In the genomic region with DNA sequence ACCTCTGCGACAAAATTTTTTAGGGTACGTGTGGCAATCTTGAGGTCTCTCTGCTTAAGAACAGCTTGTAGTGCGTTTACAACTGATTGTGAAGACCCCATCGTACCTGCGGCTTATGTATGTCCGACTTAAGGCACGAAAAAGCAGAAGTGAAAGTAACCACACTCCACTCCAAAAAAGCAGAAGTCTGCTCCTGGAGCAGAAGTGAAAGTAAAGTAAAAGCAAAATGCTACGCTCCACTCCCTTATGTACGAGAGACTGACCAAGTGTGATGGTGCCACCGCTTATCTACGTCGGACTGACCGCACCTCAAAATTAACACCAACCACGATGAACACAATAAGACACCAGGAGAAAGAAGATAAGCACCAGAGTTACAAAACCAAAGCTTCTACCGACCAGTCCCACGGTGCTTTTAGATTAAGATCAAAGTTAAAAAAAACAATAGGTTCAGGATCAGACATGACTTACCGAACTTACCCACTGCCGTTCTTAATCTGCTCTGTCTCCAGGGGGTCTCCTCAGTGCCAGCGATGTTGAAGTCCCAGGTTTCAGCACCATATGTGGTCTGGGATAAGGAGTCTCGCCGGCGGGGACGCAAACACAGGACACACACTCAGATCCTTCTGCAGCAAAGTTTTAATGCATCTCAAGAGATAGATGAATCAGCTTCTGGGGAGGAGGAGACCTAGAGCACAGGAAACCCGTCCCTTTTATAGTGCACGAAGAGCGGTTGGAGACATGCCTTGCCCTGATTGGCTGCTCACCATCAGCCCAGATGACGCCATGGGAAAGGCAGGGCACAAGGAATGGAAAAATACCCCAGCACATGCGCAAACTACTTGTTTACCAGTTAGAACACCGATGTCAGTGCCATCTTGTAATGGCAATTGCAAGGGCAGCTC, we compare ENCODE assay signal across 16 mouse cellular contexts. TPM values are rescaled to one million over a fixed set of nuclear protein-coding genes. Genes with fewer than 3 reads are reported as not detected.
DNase-seq lines count a peak whose midpoint lies in the region; ATAC-seq lines count a peak whose summit lies in the region.
"Had no signal": no experiment of that assay in that cellular context is flagged by ENCODE, and none has a peak within 500 bp of the region (broad histone marks: within the 10 kb centered on the region; RNA-seq: fewer than 3 reads in every experiment).

No protein-coding gene starts in this region.

- ATAC-seq in megakaryocyte progenitor cell, adult 5-6 weeks (replicated peaks; ENCODE audit: poor library complexity): peak; percentile 100
- ATAC-seq: forebrain, embryonic 16.5 days had no signal

- peak; percentile 2 to 4 for DNase-seq in heart, adult 9 months (ENCODE audit: low spot score in 2 of 2)
- no peak for DNase-seq in heart, postnatal 4 days
- DNase-seq in 416B (ENCODE audit: low read depth): peak; percentile 93
- peak; percentile 60 for DNase-seq in T-cell, adult 2 months (ENCODE audit: low spot score)
- DNase-seq in cerebellum, adult 9-10 months: no peak
- no peak for DNase-seq in gastrocnemius, adult 8-10 months (ENCODE audit: low spot score in 2 of 2)
- DNase-seq in layer of hippocampus, adult 9-11 months: no peak
- DNase-seq: adrenal gland, adult 8-10 months; gastrocnemius, postnatal 25 days; lung, embryonic 14.5 days; midbrain, embryonic 14.5 days; right cerebral cortex, adult 18-20 months had no signal

RNA-seq across cellular contexts. Expression of gene Vmn2r97, which starts 54.5 kb away (rescaled TPM):
- total RNA-seq in heart, postnatal 4 days (2021): not detected
- not detected in 2 replicates for total RNA-seq in megakaryocyte progenitor cell, adult 5-6 weeks (2015)
- not detected in 2 replicates for total RNA-seq in megakaryocyte progenitor cell, adult 5-6 weeks (2017)
- total RNA-seq in gastrocnemius, adult 8-10 months (2022): not detected
- total RNA-seq: gastrocnemius, postnatal 25 days; heart, postnatal 25 days; layer of hippocampus, postnatal 10 days had no signal

Comparison
In these comparisons a context has a peak if more than half of its experiments do, and no peak if none do; other contexts are left out.
1. DNase-seq: peak in heart, adult 9 months (2 of 2), 416B (single experiment) and T-cell, adult 2 months (single experiment); none in heart, postnatal 4 days (single experiment), cerebellum, adult 9-10 months (single experiment), gastrocnemius, adult 8-10 months (0 of 2) and layer of hippocampus, adult 9-11 months (single experiment).